Mouse (Mus musculus) lung, postnatal 0 days (tissue): ENCODE data around the gene Fam102b.

Source experiments
- CTCF ChIP-seq: IDR thresholded peaks from 2 replicates; pipeline ENCODE4 v1.5.1; 2016; ENCODE audit warnings: antibody characterized with exemption, mild to moderate bottlenecking
- EP300 ChIP-seq: IDR thresholded peaks from 2 replicates; pipeline ENCODE4 v1.6.1; 2016; ENCODE audit warnings: antibody characterized with exemption, mild to moderate bottlenecking, control low read depth

DNA sequence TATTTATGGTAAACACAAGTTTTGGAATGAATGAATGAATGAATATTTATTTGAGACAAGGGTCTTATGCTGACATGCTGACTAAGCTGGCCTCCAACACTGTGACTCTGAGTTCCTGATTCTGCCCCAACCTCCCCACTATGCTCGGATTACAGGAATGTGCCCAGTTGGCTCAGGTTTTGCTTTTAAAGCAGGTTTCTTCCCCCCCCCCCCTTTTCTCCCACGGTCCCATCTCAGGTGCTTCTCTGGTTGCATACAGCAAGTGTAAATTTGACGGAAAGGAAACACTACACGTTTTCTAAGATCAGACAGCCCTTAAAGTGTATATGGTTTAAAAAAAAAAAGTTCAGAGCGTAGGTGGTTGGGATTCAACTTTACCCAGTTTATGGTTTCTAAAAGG is 87.8 kb downstream of the Fam102b start, which contains the start of gene Henmt1:
- TF ChIP-seq CTCF (no peak), EP300 (no peak)
